Mouse (Mus musculus) heart, adult 18-20 months (tissue): ENCODE measurements around the gene Pamr1. TPM values are rescaled to one million over a fixed set of nuclear protein-coding genes. Genes with fewer than 3 reads are reported as not detected.

Experiments used
- DNase-seq, 2 experiments: peaks; one replicate each; pipeline ENCODE4 v3.0.0; 2021 to 2022; ENCODE audit warnings: mixed read lengths in 1 of 2
- total RNA-seq, 2 experiments: library from RNA; stranded (reverse); gene quantifications; 2 replicates each; pipeline ENCODE4 v1.2.3; 2021

Pamr1 gene
- total RNA-seq, 2 experiments from 2014 or later, result 1.5 to 1.6 TPM

DNA sequence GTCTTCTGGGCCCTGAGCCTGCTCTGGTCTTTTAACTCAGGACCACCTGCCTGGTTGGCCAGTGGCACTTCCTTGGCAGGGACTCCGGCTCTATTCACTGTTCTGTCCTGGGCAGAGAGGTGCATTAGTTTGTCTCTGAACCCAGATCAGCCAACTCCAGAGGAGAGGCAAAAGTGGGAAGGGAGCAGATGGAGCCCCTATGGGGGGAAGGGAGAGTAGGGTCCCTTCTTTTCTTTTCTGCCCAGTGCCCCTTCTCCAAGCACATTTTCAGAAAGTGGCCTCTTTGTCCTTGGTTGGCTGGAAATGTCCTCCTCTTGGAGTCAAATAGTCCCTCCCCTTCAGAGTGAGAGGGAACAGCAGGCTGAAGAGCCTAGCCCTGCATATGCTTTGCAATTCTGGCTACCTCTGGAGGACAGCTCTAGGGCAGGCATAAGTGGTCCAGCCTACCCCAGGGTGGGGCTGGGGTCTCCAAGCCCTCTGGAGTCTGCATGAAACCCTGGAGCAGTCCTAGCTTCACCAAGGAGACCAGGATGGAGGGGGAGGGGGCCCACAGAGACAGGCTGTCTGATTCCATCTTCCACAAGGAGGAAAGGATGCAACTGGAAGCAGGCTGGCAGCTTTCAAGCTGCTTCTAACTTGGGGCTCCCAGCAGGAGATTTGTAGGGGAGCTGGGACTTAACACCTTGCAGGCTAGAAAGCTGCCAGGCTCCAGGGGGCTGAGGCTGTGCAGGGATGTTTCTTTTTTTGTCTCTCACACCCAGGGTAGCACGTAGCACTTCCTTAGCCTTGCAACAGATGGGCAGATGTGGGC lies 49.3 kb downstream of the Pamr1 start:
- no peak for DNase-seq

DNA sequence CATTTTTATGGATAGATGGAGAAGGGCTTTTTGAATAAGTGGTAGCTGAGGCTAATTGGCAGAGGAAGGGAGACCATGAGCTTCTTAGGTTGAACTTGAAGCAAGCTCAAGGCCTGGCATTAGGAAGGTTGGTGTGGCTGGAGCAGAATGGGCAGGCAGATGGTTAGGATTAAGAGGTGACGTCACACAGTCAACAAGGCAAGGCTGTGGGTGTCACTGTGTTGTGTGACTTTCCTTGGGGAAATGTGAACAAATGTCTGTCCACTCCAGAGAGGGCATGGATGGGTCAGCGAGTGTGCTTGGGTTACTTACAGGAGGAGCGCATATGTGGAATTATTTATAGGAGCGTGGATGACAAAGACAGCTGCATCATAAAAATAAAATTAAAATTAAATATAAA lies 50.7 kb downstream of the Pamr1 start:
- DNase-seq, result no peak

DNA sequence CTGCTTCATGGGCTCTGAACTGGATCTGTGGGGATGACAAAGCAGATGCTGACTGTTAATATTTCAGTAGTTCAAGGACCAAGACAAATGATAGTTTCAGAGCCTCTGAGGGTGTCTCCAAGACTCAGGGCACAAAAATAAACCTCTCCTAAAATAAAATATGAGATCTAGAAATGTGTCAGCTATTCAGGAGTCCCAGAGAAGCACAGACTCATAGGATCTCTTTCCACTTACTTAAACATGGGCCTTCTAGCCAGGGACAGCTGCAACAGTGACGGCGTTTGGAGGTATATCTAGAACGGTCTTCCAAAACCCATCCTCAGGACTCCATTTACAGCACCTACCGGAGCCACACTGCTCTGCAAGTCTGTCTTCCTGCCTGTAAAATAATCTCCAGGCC lies 60.7 kb downstream of the Pamr1 start:
- DNase-seq, result no peak

DNA sequence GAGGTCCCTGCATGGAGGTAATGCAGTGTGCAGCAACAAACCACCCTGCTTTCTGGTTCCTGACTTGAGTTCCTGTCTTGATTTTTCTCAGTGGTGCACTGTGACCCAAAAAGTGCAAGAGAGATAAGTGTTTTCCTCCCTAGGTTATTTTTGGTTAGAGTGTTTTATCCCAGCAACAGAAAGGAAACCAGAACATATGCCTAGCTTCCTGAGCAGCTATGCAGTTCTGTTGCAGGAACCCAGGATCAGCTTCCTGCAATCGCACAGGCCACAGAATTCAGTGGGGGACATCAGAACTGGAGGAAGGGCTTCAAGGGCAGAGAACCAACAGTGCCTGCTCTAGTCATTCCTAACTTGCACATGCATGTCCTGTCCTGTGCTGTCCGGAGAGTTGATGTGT lies 66.8 kb downstream of the Pamr1 start:
- no peak for DNase-seq

DNA sequence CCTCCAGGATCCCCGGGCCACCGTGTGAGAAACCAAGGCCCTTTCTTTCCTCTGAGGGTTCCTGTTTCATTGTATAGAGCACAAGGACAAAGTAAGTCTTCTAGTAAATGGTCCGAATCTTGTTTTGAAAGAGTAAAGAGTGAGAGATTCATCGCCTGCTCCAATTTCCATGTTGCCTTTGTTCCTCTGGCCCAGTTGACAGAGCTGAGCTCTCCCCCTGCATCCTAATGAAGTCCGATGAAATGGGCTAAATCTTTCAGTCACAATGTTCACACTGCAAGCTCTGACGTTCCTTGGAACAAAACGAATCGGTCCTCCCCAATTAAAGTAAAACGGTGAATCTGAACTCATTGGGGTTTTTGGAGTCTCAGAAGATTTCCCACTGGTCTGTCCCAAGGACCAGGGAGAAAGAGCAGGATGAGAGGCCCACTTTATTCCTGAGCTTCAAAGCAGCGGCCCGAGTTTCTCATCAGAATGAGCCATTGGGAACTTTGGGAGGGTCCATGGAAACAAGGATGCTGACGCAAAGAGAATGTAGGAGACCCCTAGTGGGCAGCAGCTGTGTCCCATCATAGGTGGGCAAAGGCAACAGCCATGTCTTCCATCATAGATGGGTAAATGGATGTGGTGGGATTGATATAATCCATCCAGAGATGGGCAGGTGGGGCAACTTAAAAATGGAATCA lies 71.1 kb downstream of the Pamr1 start:
- DNase-seq, result no peak

DNA sequence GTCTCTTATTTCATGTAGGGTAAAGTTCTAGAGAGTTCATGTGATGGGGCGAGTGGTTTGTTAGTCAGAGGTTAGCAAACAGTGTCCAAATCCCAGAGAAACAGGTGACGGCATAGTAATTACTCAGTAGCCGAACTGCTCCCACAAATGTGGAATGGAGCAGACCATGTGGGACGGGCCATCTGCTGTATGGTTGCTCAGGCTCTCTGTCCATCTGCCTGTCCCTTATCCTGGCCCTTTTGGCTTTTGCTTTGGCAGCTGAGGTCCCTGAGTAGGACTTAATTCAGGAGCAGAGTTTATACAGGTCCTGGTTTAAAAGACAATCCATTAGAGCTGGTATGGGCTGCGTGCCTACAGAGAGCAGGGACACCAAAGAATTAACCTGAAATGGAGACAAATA lies 72.4 kb downstream of the Pamr1 start:
- no peak for DNase-seq

DNA sequence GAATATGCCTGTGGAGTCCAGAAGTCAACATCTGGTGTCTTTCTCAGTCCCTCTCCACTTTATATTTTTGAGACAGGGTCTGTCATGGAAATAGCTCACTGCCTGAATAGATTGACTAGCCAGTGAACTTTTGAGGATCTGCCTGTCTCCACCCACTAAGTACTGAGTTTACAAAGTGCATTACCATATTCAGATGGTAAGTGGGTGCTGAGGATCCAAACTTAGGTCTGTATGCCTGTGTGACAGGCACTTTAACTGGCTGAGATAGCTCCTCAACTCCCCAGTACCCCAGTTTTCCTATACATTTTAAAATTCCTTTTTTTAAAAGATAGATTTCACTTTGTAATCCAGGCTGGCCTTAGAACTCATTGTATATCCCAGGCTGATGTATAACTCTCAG lies 73.1 kb downstream of the Pamr1 start:
- DNase-seq, result no peak

DNA sequence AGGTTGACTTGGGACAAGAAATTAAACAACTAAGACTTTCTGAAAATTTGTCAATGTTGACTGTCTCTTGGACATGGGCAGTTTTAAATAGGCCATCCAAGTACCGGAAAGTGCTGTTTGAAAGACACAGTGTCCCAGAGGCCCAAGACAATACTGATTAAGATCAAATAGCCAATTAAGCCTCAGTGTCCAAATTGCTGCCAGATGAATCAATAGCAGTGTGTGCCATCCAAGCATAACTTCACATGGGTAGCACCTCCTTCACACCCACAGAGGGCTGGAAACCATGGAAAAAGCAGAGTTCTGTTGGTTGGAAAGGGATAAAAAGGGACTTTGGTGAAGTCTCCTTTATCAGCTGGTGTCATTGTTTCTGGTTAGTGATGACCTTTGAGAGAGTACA lies 74.7 kb downstream of the Pamr1 start:
- no peak for DNase-seq

DNA sequence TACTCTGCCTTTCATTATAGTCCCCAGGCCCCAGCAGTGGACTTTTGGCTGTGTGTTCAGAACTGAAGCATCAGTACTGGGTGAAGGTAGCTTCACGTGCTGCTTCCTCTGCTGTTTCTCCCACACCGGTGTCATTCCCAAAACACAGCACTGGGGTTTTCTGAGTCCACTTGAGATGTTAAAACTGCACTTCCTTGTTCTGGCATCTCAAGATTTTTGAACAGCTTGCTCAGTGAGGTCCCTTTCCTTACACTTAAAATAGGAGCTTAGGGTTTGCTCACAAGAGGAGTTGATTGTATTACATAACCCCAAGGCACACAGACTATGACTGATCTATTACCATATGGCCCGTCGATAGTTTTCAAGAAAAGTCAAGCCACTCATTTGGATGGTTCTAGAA lies 82.5 kb downstream of the Pamr1 start:
- DNase-seq, result no peak

DNA sequence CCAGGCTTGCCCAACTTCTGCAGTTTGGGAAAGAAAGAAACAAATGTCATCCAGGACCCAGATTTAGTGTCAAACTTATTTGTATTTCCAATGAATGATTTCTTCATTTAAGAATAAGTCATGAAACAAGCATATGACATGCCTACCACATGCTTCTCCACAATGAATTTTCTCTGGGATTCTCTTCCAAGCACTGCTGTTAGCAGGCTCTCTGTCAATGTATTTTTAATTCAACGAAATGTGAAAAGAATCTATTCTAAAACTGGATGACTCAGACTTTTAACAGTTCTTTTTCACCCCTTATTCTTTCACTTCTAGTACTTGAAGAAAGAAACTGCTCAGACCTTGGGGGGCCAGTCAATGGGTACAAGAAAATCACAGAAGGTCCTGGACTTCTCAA lies 84.2 kb downstream of the Pamr1 start:
- no peak for DNase-seq

DNA sequence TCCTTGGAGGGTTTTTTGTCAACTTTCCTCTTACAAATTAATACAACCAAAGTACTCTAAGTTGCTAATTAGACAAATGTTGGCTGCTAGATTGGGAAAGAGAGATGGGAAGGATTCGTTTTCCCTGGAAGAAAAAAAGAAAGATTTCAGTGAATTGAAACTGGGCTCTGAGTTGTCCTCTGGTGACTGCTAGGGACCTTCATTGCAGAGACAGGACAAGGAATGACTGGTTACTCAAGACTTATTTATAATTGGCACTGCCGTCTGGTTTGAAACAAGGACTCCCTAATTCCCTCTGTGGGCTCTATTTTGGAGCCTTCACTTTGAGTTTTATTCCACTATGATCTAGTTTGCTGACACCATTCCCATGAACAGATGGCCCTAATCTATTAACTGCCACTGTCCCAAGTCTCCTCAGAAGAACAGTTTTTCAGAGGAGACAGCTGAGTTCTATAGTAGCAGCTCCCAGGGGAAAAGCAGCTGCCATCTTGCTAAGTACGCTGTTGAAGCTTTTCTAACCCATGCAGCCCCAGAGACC lies 85.8 kb downstream of the Pamr1 start:
- peak; percentile 12 to 45 for DNase-seq

DNA sequence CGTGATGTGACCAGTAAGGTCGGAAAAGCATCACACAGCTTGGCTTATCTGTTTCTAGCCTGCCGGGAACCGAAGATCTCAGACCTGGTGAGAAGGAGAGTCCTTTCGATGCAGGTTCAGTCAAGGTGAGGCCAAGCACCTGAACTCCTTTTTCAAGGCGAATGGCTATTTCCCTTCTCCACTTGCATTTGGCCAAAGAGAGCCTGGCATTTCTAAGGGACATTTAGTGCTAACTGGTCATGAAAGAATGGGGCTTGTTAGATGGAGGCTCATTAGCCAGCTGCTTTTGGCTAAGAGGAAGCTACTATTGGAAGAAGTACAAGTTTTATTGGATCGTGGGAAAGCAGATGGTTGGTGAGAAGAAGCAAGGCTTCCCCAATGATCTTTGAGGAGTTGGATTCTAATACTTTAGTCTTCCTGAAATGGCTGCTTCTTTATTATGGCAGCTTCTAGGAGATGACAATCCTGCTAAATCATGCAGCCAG lies 86.3 kb downstream of the Pamr1 start:
- peak; percentile 21 to 37 for DNase-seq

DNA sequence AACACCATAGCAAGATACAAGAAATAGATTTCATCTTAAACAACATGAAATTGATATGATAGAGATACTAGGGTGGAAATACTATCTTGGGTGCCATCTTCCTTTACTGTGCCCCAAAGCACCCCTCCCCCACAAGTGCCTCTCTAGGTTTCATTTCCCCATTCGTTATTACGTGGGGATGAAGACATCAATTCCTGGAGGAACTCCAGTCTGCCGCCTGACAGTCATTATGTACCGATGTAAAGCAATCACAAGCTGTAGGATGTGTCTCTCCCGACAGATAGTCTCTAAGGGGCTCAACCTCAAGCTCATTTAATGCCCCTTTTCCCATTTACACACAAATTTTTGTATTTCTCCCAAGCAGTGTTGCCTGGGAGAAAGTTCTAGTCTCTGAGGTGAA lies 88.3 kb downstream of the Pamr1 start:
- DNase-seq, result peak in 1 of 2 experiments; percentile 6

DNA sequence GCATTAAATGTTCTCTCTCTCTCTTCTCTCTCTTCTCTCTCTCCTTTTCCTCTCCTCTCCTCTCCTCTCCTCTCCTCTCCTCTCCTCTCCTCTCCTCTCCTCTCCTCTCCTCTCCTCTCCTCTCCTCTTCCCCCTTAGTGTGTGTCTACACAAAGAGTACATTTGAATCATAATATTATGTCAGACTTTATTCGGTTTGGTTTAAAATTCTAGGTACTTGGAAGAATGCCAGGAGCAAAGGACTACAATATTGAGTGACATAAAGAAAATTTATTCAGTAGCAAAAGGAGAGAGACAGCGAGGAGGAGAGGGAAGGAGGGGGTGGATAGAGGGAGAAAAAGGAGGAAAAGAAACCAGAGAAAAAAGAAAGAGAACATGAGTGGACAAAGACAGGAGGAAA lies 88.9 kb downstream of the Pamr1 start:
- no peak for DNase-seq

DNA sequence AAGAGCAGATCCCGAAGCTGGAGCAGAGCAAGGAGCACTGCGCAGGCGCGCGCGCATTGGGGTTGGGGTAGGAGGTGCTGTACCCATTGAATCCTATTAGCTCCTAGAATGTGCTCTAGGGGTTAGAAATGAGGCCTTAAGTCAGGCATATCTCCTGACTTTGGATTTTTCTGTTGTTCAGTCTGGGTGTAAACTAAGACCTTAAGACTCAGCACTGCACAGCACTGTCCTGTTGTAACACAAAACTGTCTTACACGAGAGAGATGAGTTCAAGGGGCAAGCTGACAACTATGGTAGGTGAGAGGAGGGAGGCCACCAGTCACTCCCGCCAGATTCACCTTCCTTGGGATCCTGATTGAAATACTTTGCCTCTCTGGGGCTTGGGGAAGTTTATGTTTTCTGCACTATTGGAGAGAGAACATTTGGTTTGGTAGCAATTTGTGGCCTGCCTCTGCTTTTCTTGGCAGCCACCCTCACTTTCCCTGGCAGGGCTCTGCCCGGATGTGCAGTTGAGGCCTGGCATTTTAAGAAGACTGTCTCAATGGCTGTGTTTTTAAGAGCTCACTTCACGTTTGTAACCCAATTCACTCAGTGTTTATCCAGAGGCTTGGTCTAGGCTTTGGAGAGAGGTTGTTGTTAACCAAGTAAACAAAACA lies 99.2 kb downstream of the Pamr1 start:
- DNase-seq, result peak in 1 of 2 experiments; percentile 5

DNA sequence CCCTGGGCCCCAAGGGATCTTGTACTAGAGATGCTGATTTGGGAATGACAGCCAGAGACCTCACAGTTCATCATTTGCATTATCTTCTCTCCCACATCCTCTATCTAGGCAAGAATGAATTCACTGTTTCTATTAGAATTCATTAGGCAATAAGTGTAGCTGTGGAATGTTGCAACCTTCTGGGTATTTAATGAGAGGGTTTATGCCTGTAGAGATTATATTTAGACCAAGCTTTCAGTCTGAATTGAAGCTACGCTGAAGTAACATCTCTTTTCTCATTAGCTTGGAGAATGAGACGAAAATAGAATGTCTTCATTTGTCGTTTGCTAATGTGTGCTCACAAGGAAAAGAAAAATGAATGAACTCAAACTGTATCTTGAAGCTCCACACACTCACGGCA lies 100.5 kb downstream of the Pamr1 start:
- no peak for DNase-seq

DNA sequence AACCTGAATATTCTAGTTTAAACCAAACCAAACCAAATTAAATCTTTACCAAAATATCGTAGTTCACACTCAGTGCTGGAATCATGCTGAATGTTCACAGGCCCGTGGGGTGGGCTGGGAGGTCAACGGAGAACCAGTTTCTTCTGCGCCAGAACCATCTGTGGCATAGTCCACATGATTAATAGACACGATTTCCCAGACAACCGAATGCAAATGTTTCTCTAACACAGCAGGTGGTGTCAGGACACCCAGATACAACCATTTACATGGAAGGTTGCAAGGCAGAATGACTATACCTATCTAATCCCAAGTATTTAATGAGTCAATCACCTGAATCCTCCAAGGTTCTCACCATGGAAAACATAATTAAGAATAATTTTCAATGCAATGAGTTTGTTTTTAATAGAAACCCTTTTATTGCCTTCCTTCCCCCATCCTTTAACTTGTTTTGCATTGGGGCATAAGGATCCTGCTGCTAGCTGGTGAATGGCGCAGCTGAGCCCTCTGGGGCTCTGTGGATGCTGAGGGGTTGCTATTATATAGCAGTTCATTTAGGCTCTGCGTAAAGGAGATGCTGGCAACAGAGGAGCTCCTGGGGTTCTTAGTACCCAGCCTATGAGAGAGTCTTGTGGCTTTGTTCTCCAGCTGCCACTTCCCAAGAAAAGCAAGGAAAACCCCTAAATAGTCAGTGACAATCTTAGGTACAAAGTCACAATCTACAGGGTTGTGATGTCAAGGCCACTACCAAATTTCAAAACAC lies 106.3 kb downstream of the Pamr1 start:
- DNase-seq, result no peak

DNA sequence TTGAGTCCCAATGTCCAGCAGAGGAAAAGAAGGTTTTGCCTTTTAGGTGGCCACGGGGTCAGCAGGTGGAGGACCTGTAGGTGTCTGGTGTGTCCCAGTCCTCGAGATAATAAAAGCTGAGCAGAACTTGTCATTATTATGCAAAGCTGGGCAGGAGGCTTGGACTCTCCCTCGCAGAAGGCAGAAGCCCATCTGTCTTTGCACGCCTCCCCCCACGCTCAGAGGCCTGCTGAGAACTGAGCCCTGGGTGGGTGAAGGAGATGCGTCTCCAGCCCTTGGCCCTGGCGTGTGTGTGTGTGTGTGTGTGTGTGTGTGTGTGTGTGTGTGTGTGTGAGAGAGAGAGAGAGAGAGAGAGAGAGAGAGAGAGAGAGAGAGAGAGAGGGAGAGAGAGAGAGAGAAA lies 107.9 kb downstream of the Pamr1 start:
- no peak for DNase-seq

DNA sequence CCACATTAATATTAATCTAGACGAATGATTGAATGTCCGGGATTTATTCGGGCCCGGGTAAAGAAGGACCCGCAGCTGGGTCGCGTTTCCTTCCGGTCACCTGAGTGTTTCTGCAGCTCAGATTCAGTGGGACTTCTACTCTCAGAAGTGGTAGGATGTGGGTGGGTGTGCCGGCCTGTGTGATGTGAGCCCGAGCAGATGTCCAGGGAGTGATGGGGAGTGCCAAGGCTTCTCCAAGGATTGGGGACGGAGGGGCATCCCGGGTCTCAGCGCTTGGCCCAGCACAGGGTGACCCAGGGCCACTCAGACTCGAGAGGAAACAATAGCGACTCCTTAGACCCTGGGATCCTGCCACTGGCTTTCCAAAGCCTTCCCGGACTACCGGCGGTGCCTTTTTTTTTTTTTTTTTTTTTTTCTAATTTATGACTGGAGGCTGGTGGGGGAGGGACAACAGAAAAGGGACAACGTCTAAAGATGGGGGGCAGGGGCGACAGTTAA lies 108.4 kb downstream of the Pamr1 start, which contains the start of gene Slc1a2:
Gene Slc1a2, plus strand, starts transcription at position 497 of the 498 bp plus-strand sequence.
- no peak for DNase-seq

DNA sequence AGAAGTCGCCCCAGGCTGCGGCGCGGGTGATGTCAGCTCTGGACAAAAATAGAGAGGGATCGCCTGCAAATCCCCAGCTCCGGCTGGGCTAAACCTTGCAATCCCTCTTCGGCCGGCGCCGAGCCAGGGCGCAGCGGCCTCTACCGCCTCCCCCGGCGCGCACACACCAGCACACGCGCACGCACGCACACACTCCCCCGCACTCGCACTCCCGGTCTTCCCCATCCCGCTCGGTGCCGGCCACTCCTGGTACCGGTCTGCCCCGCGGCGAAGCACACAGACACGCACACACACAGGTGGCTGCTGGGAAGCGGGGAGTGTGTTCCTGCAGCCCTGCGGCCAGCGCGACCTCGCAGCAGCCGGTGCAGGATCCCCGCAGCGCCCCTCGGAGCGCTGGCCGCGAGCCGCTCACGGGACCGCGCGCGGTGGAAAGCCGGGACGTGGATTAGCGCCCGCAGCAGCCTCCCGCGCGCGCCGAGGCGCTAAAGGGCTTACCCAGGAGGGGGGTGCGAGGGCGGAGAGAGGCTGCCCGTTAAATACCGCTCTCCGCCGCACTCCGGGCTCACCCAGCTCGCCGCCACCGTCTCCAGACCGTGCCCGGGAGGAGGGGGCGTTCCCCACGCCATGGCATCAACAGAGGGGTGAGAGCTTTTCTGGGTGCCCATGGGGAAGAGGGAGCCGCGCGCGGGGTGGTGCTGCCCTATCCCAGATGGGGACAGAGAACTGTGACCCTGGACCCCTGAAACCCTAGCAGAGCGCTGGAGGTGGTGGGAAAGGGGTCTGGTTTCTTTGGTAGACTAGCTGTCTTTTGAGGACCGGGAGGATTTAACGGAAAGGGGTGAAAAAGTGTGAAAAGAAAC lies 109.1 kb downstream of the Pamr1 start:
- peak; percentile 9 to 20 for DNase-seq

DNA sequence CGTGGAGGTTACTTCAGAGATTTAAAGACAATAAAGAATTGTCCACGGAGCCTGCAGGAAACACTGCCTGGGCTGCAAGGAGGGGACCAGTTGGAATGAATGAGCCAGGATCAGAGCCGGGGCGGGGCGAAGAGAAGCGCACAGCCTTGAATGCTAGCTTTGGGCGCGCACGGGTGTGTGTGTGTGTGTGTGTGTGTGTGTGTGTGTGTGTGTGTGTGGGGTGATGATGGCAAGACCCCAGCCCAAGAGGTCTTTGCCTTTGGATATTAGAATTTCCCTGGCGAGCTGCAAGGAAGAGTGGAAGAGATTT lies 109.7 kb downstream of the Pamr1 start:
- no peak for DNase-seq
